ENCODE assay signal across 8 mouse cellular contexts in genomic region chr2:6469164-6469563, GRCm38 (mm10).
DNase-seq lines count a peak whose midpoint lies in the region; ATAC-seq and TF ChIP-seq lines count a peak whose summit lies in the region.

No protein-coding gene starts in this region.

- no peak overlapping the region for H3K4me3 ChIP-seq in layer of hippocampus, adult 2 months

- DNase-seq in NIH3T3 (ENCODE audit: low read depth) = peak; percentile 88
- peak; percentile 54 for DNase-seq in cerebellum, adult 9-10 months
- peak; percentile 39 to 40 for DNase-seq in gastrocnemius, postnatal 36 days
- peak in 1 of 2 experiments; percentile 67 for DNase-seq in layer of hippocampus, adult 2 months (ENCODE audit: low spot score in 2 of 2)
- DNase-seq in lung, postnatal 10 days = peak; percentile 81
- peak; percentile 35 for DNase-seq in right cerebral cortex, postnatal 25 days
- DNase-seq in yolk sac, embryonic 10.5 days (ENCODE audit: low spot score) = peak; percentile 56

- TF ChIP-seq CTCF in layer of hippocampus, adult 2 months (conservative IDR thresholded peaks at IDR 0.05) = peak; percentile 92

- intact Hi-C loops in gastrocnemius, postnatal 36 days (cut with DNase I) = no loop called here

- ATAC-seq in CD4-positive, CD25-positive, alpha-beta regulatory T cell, adult 4 months = peak; percentile 89

- H3K27ac ChIP-seq in layer of hippocampus, adult 2 months = no peak overlapping the region
